Mouse (Mus musculus) CH12.LX (cell line): ENCODE measurements around the gene Hist1h2ae. TPM values are rescaled to one million over a fixed set of nuclear protein-coding genes. Genes with fewer than 3 reads are reported as not detected.
"Not testable (repeated sequence)": the region's sequence is repeated elsewhere in the genome, so short reads cannot be mapped to it uniquely, and the experiment has no call there.

Experiments
- DNase-seq: peaks from one replicate; pipeline ENCODE4 v3.0.0-alpha.2; 2013; ENCODE audit errors: extremely low read depth
- H3K27ac ChIP-seq: 2 replicates; pipeline ENCODE4 v1.5.1; 2012; ENCODE audit warnings: low read depth, mild to moderate bottlenecking, control low read depth, moderate library complexity; ENCODE audit not compliant: insufficient read depth
- H3K27me3 ChIP-seq: replicated peaks from 2 replicates; pipeline ENCODE3; 2012; ENCODE audit warnings: inconsistent platforms
- H3K36me3 ChIP-seq, 2 experiments: replicated peaks in 1 of 2; 2 replicates each; pipeline versions ENCODE3 to v1.6.1; 2012; ENCODE audit warnings: inconsistent platforms in 1 of 2, low read length in 1 of 2, mild to moderate bottlenecking in 1 of 2, mixed read lengths in 1 of 2, moderate library complexity in 1 of 2; ENCODE audit not compliant: control insufficient read depth in 1 of 2, insufficient read depth in 1 of 2
- H3K4me1 ChIP-seq, 2 experiments: 2 replicates each; pipeline ENCODE4 v1.6.1; 2012; ENCODE audit warnings: inconsistent platforms in 1 of 2, moderate library complexity in 1 of 2; ENCODE audit not compliant: insufficient read depth in 2 of 2, control insufficient read depth in 1 of 2
- H3K4me2 ChIP-seq: 2 replicates; pipeline ENCODE4 v1.6.1; 2012; ENCODE audit warnings: low read depth, mild to moderate bottlenecking, control low read depth; ENCODE audit not compliant: poor library complexity, insufficient read depth, severe bottlenecking
- H3K4me3 ChIP-seq, 3 experiments: fragments of 150-350 bp in 1 of 3; sonication (generic) in 1 of 3; replicated peaks in 1 of 3; 2 replicates each; pipeline versions ENCODE3 to v1.5.1; 2011 to 2012; ENCODE audit warnings: low read depth in 2 of 3, low read length in 2 of 3, mild to moderate bottlenecking in 2 of 3, moderate library complexity in 2 of 3, control low read depth in 1 of 3, improper control_type of control experiment in 1 of 3, inconsistent platforms in 1 of 3, mixed read lengths in 1 of 3; ENCODE audit not compliant: poor library complexity in 1 of 3
- H3K79me2 ChIP-seq: replicated peaks from 2 replicates; pipeline ENCODE4 v1.6.1; 2012; ENCODE audit warnings: mild to moderate bottlenecking, moderate library complexity; ENCODE audit not compliant: control insufficient read depth, poor library complexity, insufficient read depth, severe bottlenecking; ENCODE audit errors: extremely low read depth
- H3K9ac ChIP-seq: 2 replicates; pipeline ENCODE4 v1.6.1; 2012; ENCODE audit warnings: low read depth, mild to moderate bottlenecking, control low read depth, moderate library complexity; ENCODE audit not compliant: insufficient read depth
- H3K9me3 ChIP-seq: replicated peaks from 2 replicates; pipeline ENCODE3; 2012; ENCODE audit warnings: low read length, inconsistent platforms, mixed read lengths
- CHD1 ChIP-seq: IDR thresholded peaks from 2 replicates; pipeline ENCODE4 v1.6.1; 2012; ENCODE audit warnings: low read depth, low read length, improper control_type of control experiment, inconsistent platforms
- CHD2 ChIP-seq: IDR thresholded peaks from 2 replicates; pipeline ENCODE4 v1.6.1; 2011; ENCODE audit warnings: low read length, improper control_type of control experiment
- MAX ChIP-seq: IDR thresholded peaks from 2 replicates; pipeline ENCODE4 v1.6.1; 2011; ENCODE audit warnings: low read length, improper control_type of control experiment
- NELFE ChIP-seq: IDR thresholded peaks from 2 replicates; pipeline ENCODE4 v1.6.1; 2011; ENCODE audit warnings: low read depth, low read length, improper control_type of control experiment
- POLR2A ChIP-seq: IDR thresholded peaks from 2 replicates; pipeline ENCODE4 v1.6.1; 2011; ENCODE audit warnings: low read depth, mild to moderate bottlenecking, improper control_type of control experiment, low read length
- POLR2AphosphoS2 ChIP-seq: IDR thresholded peaks from 2 replicates; pipeline ENCODE4 v1.6.1; 2011; ENCODE audit warnings: low read depth, low read length, improper control_type of control experiment
- RCOR1 ChIP-seq: conservative IDR thresholded peaks from 2 replicates; pipeline ENCODE4 v1.6.1; 2012; ENCODE audit warnings: low read depth, mild to moderate bottlenecking, inconsistent platforms, low read length, improper control_type of control experiment
- SIN3A ChIP-seq: IDR thresholded peaks from 2 replicates; pipeline ENCODE4 v1.6.1; 2012; ENCODE audit warnings: low read length, improper control_type of control experiment, inconsistent platforms
- TBP ChIP-seq: conservative IDR thresholded peaks from 2 replicates; pipeline ENCODE4 v1.6.1; 2011; ENCODE audit warnings: low read depth, low read length, improper control_type of control experiment
- ZMIZ1 ChIP-seq: IDR thresholded peaks from 2 replicates; pipeline ENCODE4 v1.6.1; 2012; ENCODE audit warnings: low read depth, mild to moderate bottlenecking, inconsistent platforms, low read length, improper control_type of control experiment
- ZNF384 ChIP-seq: IDR thresholded peaks from 2 replicates; pipeline ENCODE4 v1.6.1; 2012; ENCODE audit warnings: low read depth, low read length, improper control_type of control experiment, inconsistent platforms
- dilution Hi-C: fragments of 300-500 bp; cut with MboI; formaldehyde crosslinking; loops from 2 replicates; pipeline ENCODE4 v1.14.3; 2020; ENCODE audit warnings: low sequenced_read_pairs; ENCODE audit not compliant: extremely low pct_unique_long_range_greater_than_20kb, extremely low pct_ligation_motif_present
- in situ Hi-C: fragments of 300-500 bp; cut with MboI; formaldehyde crosslinking; loops from 3 replicates; pipeline ENCODE4 v1.14.3; 2019; ENCODE audit warnings: low sequenced_read_pairs, low pct_ligation_motif_present, low pct_unique_long_range_greater_than_20kb, mixed read lengths
- polyA plus RNA-seq: library from polyadenylated mRNA; unstranded; fragments of >175 nt; gene quantifications from 2 replicates; pipeline ENCODE4 v1.2.1, GENCODE M21; 2012; ENCODE audit warnings: low read depth; ENCODE audit not compliant: insufficient read length
- total RNA-seq, 2 experiments: library from RNA; depleted of rRNA; stranded (reverse); fragments of 300-350 nt in 1 of 2; fragments of >200 nt in 1 of 2; gene quantifications; 2 replicates each; pipeline ENCODE4 v1.2.3; 2012 to 2014

Hist1h2ae gene
- total and polyA plus RNA-seq, 3 experiments = 3.5 to 648 (median 16.3) TPM

GRCm38 (mm10) chr13:23542225-23542980 is 28.6 kb downstream of the Hist1h2ae start:
- H3K9me3 ChIP-seq, H3K36me3 ChIP-seq, DNase-seq, H3K79me2 ChIP-seq, H3K27me3 ChIP-seq, in situ Hi-C loops, dilution Hi-C loops: not testable (repeated sequence)
- Histone ChIP-seq H3K27ac (peak overlapping the region; percentile 97), H3K4me3 (peak overlapping the region; percentile 34 to 72 (median 50)), H3K9ac (peak overlapping the region; percentile 97), H3K4me2 (peak overlapping the region; percentile 84), H3K4me1 (peaks cover 5 to 36% of the 10 kb centered on the region in 2 experiments; a peak in 3 of 4 replicates)
- TF ChIP-seq POLR2AphosphoS2 (peak; percentile 99), ZMIZ1 (peak; percentile 77; the same call in 1 of the 2 replicates), RCOR1 (peak; percentile 39; the same call in 1 of the 2 replicates), NELFE (peak; percentile 52), CHD1 (peak; percentile 69; the same call in 1 of the 2 replicates), POLR2A (peak; percentile 44; the same call in 1 of the 2 replicates), CHD2 (0 out of 2 replicates have a peak, but pooled peaks have one; percentile 4), SIN3A (peak; percentile 67; the same call in 1 of the 2 replicates)

GRCm38 (mm10) chr13:23541497-23541896 is 29.5 kb downstream of the Hist1h2ae start:
- DNase-seq = no peak
- Histone ChIP-seq H3K4me3 (no peak overlapping the region), H3K9me3 (no peaks in the 10 kb centered on the region), H3K36me3 (no peaks in the 10 kb centered on the region), H3K27ac (no peak overlapping the region), H3K79me2 (no peaks in the 10 kb centered on the region), H3K9ac (peak overlapping the region; percentile 97; the same call in 1 of the 2 replicates), H3K4me1 (peaks cover 7 to 44% of the 10 kb centered on the region in 2 experiments; a peak in 3 of 4 replicates), H3K27me3 (no peaks in the 10 kb centered on the region)
- in situ Hi-C loops (no loop called here), dilution Hi-C loops (no loop called here)
- TF ChIP-seq MAX = no peak
- TF ChIP-seq ZNF384 = peak; percentile 78
- TF ChIP-seq, all 38 proteins: peak for 1
- peak overlapping the region; percentile 56; the same call in 1 of the 2 replicates for H3K4me2 ChIP-seq

GRCm38 (mm10) chr13:23539821-23540220 is 31.2 kb downstream of the Hist1h2ae start:
- H3K36me3 ChIP-seq, H3K27me3 ChIP-seq, dilution Hi-C loops, in situ Hi-C loops, H3K79me2 ChIP-seq, DNase-seq, H3K4me2 ChIP-seq, H3K9me3 ChIP-seq, H3K27ac ChIP-seq, H3K4me3 ChIP-seq: not testable (repeated sequence)
- TF ChIP-seq TBP = peak; percentile 84
- H3K9ac ChIP-seq = peak overlapping the region; percentile 26; the same call in 1 of the 2 replicates
- peaks cover 7 to 48% of the 10 kb centered on the region in 2 experiments; a peak in 3 of 4 replicates for H3K4me1 ChIP-seq
